Mouse (Mus musculus): ENCODE measurements around the gene Sf3b5.

DNA sequence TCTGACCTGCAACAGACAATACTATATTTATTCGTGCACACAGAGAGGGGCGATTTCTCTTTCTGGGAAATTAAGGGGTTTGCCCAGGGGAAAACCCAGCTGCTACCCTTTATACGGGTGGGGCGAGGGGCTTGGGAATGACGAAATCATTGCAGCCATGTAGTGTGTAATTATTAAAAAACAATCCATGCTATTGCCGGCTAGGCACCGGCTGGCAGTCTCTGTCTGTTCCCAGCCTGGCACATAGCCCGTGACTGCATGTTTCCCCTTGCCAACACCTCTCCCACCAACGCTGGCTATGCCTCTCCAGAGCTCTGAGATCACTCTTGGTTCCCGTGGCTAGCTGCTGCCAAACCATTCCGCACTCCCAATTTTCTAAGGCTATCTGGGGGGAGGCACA is 39.5 kb downstream of the Sf3b5 start:
- TF ChIP-seq POLR2A (IDR thresholded peaks at IDR 0.05; ENCODE audit: low read depth, low read length) (no peak), CTCF (IDR thresholded peaks at IDR 0.05; ENCODE audit: borderline replicate concordance, insufficient read depth, low read length) (no peak)
